Mouse (Mus musculus) spleen, adult 2 months (tissue): ENCODE measurements around the gene Pigm. TPM values are rescaled to one million over a fixed set of nuclear protein-coding genes. Genes with fewer than 3 reads are reported as not detected.

ENCODE experiments used
- DNase-seq, 2 experiments: peaks; one replicate each; pipeline versions ENCODE4 v3.0.0 to v3.0.0-alpha.2; 2012 to 2021; ENCODE audit warnings: low spot score in 2 of 2, low read depth in 1 of 2
- H3K27ac ChIP-seq: fragments of 200-500 bp; 2 replicates; pipeline ENCODE4 v1.5.1; 2012; ENCODE audit warnings: low read length, inconsistent platforms; ENCODE audit not compliant: insufficient read depth
- H3K27me3 ChIP-seq: fragments of 200-500 bp; 2 replicates; pipeline ENCODE4 v1.6.1; 2012; ENCODE audit warnings: mild to moderate bottlenecking, moderate library complexity, low read length, inconsistent platforms; ENCODE audit not compliant: control insufficient read depth, insufficient read depth
- H3K36me3 ChIP-seq: fragments of 200-500 bp; 2 replicates; pipeline ENCODE4 v1.6.1; 2012; ENCODE audit warnings: mild to moderate bottlenecking, low read length, inconsistent platforms; ENCODE audit not compliant: control insufficient read depth, insufficient read depth
- H3K4me1 ChIP-seq: fragments of 200-500 bp; 2 replicates; pipeline ENCODE4 v1.6.1; 2011; ENCODE audit warnings: inconsistent platforms; ENCODE audit not compliant: control insufficient read depth, insufficient read depth, insufficient read length
- H3K4me3 ChIP-seq: fragments of 200-500 bp; 2 replicates; pipeline ENCODE4 v1.5.1; 2011; ENCODE audit warnings: mild to moderate bottlenecking, inconsistent platforms; ENCODE audit not compliant: insufficient read depth, insufficient read length; ENCODE audit errors: extremely low read depth
- CTCF ChIP-seq: fragments of 200-500 bp; IDR thresholded peaks from 2 replicates; pipeline ENCODE4 v1.5.1; 2011; ENCODE audit warnings: mild to moderate bottlenecking, inconsistent platforms; ENCODE audit not compliant: insufficient read depth, insufficient read length, insufficient replicate concordance; ENCODE audit errors: extremely low read depth
- POLR2A ChIP-seq: fragments of 200-500 bp; IDR thresholded peaks from 2 replicates; pipeline ENCODE4 v1.6.1; 2011; ENCODE audit warnings: low read depth, low read length, inconsistent platforms
- WGBS: fragments of 180-500 bp; shearing (Covaris S2); methylation state at CpG from one replicate; pipeline ENCODE4 v1.1.7; 2018; 5-methylcytosine and 5-hydroxymethylcytosine counted together
- polyA plus RNA-seq: library from polyadenylated mRNA; depleted of rRNA; stranded (reverse); fragments of >200 nt; gene quantifications from 2 replicates; pipeline ENCODE4 v1.2.3, GENCODE M21; 2012; rRNA removed

The Pigm gene
- polyA plus RNA-seq, 1 experiment: 8.8 TPM

- no peak for TF ChIP-seq CTCF
- TF ChIP-seq POLR2A: no peak
- Histone ChIP-seq H3K36me3 (no peaks in the 10 kb centered on the region), H3K4me3 (no peak overlapping the region), H3K4me1 (peaks cover 15% of the 10 kb centered on the region; the same call in 1 of the 2 replicates), H3K27me3 (no peaks in the 10 kb centered on the region), H3K27ac (peak overlapping the region; percentile 21; the same call in 1 of the 2 replicates)
- 71% methylated on average over 4 of the region's 4 CpGs for WGBS
- DNase-seq: no peak
Observed at GRCm38 (mm10) chr1:172431836-172432586, 55.7 kb downstream of the Pigm start.

- 93% methylated on average over 3 of the region's 3 CpGs for WGBS
- no peak overlapping the region for H3K27ac ChIP-seq
- H3K4me1 ChIP-seq: peaks cover 15% of the 10 kb centered on the region; the same call in 1 of the 2 replicates
- no peak for DNase-seq
- H3K27me3 ChIP-seq: no peaks in the 10 kb centered on the region
- H3K36me3 ChIP-seq: no peaks in the 10 kb centered on the region
- TF ChIP-seq POLR2A (no peak), CTCF (no peak)
- no peak overlapping the region for H3K4me3 ChIP-seq
Observed at GRCm38 (mm10) chr1:172432587-172432955, 56.2 kb downstream of the Pigm start.

- no peak for DNase-seq
- H3K27ac ChIP-seq: peak overlapping the region; percentile 39; the same call in 1 of the 2 replicates
- no peaks in the 10 kb centered on the region for H3K27me3 ChIP-seq
- 77% methylated on average over 20 of the region's 20 CpGs for WGBS
- no peak overlapping the region for H3K4me3 ChIP-seq
- TF ChIP-seq POLR2A: no peak
- no peak for TF ChIP-seq CTCF
- H3K36me3 ChIP-seq: no peaks in the 10 kb centered on the region
- H3K4me1 ChIP-seq: peaks cover 15% of the 10 kb centered on the region; the same call in 1 of the 2 replicates
Observed at GRCm38 (mm10) chr1:172433012-172433850, 56.9 kb downstream of the Pigm start.

Other genes starting within 250 kb of the Pigm start
- gene Pex19, start 249.8 kb upstream of the Pigm start, polyA plus RNA-seq: 26.4 and 28.0 TPM in 2 replicates
- 38.5 and 46.1 TPM in 2 replicates for gene Dcaf8, start 228.5 kb upstream of the Pigm start, polyA plus RNA-seq
- 32.4 and 33.5 TPM in 2 replicates for gene Pea15a, start 169.7 kb upstream of the Pigm start, polyA plus RNA-seq
- 0.35 and 0.40 TPM in 2 replicates for gene Casq1, start 156.7 kb upstream of the Pigm start, polyA plus RNA-seq
- 0.04 TPM in 1 of 2 replicates, not detected in the other for gene Atp1a4, start 118.1 kb upstream of the Pigm start, polyA plus RNA-seq
- gene Igsf8, start 114.9 kb upstream of the Pigm start, polyA plus RNA-seq: 117 and 119 TPM in 2 replicates
- gene Atp1a2, start 78.5 kb upstream of the Pigm start, polyA plus RNA-seq: 3.1 and 3.9 TPM in 2 replicates
- gene Kcnj9, start 47.2 kb upstream of the Pigm start, polyA plus RNA-seq: 2.1 and 3.9 TPM in 2 replicates
- gene Kcnj10, start 35.3 kb upstream of the Pigm start, polyA plus RNA-seq: 6.7 and 7.3 TPM in 2 replicates
- gene Slamf9, start 98.8 kb downstream of the Pigm start, polyA plus RNA-seq: 4.3 and 5.5 TPM in 2 replicates
- 8.6 and 9.0 TPM in 2 replicates for gene Igsf9, start 105.2 kb downstream of the Pigm start, polyA plus RNA-seq
- gene Tagln2, start 123.5 kb downstream of the Pigm start, polyA plus RNA-seq: 186 and 208 TPM in 2 replicates
- 0.19 and 0.20 TPM in 2 replicates for gene Cfap45, start 144.3 kb downstream of the Pigm start, polyA plus RNA-seq
- gene Vsig8, start 179.4 kb downstream of the Pigm start, polyA plus RNA-seq: 0.09 and 0.29 TPM in 2 replicates
- 15.8 and 18.6 TPM in 2 replicates for gene Slamf8, start 214.0 kb downstream of the Pigm start, polyA plus RNA-seq
- gene Fcrl6, start 226.0 kb downstream of the Pigm start, polyA plus RNA-seq: 0.06 TPM in 1 of 2 replicates, not detected in the other